Mouse (Mus musculus) telencephalon, adult 2 months (tissue): ENCODE measurements around the gene Rptor.

ENCODE experiments used
- DNase-seq: peaks from one replicate; pipeline ENCODE4 v3.0.0-alpha.2; 2011; ENCODE audit warnings: low read depth, low spot score

Gene Rptor

DNA sequence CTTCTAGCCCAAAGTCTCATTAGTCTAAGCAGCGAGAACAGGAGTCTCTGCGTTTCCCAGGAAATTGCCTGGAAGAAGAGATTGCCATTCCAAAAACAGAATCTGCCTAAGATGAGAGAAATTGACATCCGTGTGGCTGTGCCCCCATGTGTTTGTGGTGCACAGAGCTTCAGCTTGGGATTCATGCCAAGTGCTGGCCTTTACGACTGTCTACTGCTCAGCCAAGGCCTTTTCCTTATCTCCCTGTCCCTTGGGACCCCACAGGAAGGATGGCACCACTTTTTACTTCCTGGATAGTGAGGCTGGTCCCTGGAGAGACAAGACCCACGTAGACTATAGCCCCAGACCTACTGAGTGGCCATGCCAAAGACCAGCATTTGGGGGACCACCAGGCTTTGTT lies 206.6 kb downstream of the Rptor start:
- DNase-seq = no peak

DNA sequence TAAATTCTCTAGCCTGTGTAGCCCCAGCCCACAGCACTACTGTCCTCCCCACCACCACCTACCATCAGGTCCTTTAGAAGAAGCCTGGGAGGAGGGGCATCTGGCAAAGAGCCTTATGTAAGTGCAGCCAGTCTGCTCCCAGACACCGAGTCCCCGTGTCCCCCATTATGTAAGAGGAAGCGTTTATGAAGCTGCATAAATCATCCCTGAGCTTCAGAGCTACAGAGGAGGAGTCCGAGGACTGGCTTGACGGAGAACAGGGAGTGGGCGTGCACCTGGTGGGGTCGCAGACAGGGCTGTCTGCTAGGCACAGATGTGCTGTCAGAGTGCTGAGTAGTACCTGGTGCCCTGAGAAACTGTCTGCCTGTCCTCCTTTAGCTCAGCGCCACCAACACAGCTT lies 208.3 kb downstream of the Rptor start:
- peak; percentile 84 for DNase-seq

DNA sequence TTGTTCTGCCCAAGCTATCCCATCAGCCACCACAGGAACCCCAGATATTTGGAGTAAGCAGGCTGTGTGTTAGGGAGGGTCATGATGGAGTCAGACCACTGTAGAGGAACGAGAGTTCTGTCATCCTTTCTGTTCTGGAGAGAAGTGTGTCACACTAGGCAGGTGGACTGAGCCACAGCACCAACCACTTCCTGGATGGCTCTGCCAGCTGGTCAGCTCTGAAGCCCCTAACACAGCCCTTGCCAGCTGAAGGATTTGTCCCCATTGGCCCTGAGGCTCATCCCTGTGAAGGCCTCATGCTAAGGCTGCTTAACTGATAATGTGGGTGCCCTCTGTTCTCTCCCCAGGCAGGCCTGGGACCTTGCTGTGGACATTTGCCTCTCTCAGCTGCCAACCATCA lies 208.9 kb downstream of the Rptor start:
- DNase-seq = no peak

DNA sequence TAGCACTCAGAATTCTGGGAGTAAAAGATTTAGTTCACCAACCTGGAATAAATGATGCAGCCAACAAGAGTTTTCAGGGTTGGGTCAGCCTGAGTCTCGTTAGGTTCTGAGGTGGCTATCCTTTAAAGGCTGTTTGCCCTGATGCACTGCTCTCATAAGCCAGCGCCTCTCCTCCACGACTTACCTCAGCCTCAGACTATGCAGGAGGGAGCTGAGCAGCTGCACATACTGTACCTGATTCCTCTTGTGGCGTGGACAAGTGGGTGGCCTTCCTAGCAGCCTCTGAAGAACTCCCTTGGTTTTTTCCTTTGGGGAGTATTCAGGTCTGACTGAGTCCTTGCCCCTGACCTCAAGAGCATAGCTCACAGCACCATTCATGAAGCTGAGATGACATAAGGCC lies 209.4 kb downstream of the Rptor start:
- DNase-seq = no peak

DNA sequence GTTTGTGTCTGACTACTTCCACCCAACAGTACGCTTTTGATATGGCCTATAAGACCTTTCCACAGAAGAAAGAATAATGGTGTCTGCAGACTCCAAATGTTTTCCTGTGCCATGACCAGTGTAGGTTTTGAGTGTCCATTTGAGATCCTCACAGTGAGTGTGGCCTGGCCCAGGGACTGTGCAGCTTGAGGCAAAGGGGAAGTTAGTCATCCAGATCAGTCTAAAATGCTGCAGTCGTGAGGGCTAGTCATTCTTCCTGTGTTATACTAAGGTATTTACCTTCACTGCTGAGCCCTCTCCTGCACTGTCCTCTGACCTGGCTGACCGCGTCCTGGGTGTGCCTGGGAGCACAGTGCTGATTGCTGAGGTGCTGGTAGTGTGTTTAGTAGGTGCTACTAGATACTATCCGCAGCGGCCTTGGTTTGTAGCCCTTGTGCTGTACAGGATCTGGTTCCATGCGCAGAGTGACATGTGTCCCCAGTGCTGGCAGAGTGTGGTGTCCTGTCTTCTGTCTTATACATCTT lies 211.4 kb downstream of the Rptor start:
- DNase-seq = no peak

DNA sequence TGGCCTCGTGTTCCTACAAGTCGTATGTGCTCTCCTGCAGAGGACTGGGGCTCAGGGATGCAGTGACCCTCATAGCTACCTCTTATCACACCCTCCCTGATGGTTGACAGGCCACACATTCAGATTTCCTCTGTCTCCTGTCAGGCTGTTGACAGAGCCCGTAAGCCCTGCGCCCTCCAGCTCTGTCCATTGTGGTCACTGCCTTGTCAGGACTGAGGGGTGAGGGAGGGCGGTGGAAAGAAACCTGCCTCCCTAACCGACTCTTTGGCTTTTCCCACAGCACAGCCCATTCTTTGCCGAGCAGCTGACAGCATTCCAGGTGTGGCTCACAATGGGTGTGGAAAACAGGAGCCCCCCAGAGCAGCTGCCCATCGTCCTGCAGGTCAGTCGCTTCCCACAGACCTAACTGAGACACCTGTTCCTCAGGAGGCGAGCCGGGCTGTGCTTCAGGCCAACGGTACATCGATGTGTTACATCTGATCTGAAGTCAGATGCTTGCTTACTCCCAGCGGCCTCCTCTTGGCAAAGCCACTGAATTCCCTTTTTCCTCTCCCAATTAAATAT lies 214.2 kb downstream of the Rptor start:
- DNase-seq = no peak

DNA sequence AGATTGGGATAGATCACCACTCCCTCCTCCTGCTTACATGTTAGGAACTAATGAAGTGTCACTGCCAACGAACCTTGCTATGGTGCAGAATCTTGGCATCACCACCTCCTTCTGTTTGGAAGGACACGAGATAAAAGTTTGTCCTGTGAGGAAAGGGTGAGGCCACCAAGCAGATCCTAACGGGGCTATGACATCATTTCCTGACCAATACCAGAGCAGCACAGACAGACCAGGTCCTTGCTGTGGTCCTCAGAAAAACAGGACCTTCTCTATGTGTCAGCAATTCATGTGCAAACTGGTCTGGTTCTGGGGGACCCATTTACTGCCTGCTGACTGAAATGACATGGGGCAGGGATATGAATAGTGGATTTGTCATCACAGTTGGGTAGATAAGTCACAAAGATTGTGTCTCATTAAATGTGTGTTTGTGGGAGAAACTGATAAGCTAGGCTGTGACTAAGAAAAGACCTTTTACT lies 214.7 kb downstream of the Rptor start:
- DNase-seq = no peak

DNA sequence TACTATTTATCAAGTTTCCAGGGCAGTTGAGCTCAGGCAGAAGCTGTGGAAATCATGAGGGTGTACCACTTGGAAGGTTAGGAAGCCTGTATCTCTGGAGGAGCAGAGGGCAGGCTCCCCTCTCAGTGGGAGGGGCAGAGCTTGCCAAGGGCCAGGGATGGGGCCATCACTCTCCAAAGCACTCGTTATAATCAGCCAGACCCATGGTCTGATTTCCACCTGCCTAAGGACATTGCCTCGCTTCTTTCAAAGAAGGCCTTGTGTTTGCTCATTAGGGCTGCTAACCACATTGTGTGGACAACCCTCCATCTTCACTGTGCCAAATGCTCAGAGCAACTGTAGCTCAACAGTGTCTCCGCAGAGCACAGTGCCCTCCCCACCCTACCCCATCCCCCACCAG lies 215.2 kb downstream of the Rptor start:
- DNase-seq = no peak

DNA sequence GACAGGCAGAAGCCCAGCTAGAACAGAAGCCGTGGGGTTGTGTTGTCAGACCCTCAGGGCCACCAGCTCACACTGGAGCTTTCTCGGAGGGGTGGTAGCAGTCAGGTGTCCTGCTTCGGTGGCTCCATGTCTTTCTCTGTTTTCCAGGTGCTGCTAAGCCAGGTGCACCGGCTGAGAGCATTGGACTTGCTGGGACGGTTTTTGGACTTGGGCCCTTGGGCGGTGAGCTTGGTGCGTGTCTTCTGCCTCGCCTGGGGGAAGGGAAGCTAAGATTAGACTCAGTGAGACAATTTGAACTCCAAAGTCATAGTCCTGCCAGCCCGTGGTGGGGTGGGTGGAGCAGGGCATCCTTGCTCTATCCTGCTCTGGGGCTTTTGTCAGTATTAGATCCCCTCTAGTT lies 218.8 kb downstream of the Rptor start:
- DNase-seq = no peak

DNA sequence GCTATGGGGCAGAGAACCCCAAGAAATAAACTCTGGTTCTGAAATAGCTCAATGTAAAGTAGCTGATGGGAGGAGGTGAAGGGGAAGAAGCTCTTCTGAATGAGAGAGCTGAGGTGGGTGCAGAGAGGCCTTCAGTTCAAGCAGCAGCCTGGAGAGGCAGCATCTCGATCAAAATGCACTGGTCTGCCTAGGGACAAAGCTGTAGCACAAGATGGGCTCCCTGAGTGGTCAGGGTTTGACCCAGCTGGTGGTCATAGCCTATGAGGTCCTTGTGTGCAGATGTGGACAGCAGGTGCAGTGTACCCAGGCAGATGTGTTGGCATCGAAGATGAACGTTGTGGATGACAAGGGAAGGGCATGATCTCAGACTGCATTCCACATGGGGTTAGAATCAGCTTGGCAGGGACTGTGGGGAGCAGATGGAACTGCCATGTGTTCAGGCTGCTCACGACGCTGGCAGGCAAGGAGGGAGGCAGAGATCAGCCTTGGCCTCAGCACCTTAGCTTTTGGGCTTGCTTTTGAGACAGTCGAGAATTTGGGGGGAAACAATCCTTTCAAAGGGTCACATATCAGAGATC lies 221.5 kb downstream of the Rptor start:
- no peak for DNase-seq

DNA sequence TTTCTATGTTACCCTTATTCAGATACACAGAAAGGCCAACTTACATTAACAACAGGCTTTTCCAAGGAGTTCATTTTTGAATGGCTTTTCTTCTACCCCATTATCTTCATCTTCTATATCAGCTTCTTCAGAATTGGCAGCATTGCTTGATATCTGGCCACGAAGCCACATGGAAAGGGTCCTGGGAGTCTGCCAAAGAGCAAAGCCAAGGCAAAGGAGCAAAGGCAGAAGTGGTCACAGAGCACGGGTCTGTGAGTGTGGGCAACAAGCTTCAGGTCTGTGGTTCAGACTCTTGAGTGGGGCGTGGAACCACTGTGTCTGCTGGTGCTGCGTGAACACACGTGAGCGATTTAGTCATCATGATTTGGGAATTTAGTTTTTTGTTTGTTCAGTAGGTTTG lies 223.1 kb downstream of the Rptor start:
- no peak for DNase-seq

DNA sequence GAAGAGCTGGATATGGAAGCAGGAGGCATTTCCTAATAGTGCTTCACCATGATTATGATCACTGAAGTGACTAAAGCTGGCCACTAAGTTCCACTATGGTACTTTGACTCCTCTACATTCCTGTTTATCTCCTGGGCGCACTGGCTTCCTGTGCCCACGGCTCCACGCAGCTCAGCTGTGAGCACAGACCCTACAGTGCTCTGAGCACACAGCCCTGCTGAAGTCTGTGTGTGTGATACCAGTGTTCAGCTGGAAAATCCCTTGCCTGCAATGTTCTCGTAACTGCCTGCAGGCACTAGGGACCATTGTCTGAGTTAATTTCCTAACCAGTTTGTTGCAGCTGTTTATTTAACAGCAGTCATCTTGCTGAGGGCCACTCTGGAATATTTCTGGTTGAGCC lies 223.5 kb downstream of the Rptor start:
- DNase-seq = no peak

DNA sequence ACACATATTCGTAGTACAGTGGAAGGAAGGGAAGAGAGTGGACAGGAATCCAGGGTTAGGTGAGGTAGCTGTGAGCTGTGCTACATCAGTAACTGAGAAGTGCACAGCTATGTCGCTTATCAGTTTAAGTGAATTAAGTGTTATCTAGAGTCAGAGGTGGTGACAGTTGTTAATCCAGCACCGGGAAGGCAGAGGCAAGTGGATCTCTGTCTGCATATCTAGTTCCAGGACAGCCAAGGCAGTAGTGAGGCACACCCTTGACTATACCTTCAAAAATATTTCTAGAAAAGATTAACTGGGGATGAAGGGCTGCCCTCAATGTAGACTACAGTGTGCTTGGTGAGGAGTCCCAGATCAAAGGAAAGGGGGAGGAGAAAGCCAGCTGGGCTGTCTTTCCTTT lies 226.4 kb downstream of the Rptor start:
- DNase-seq = no peak

DNA sequence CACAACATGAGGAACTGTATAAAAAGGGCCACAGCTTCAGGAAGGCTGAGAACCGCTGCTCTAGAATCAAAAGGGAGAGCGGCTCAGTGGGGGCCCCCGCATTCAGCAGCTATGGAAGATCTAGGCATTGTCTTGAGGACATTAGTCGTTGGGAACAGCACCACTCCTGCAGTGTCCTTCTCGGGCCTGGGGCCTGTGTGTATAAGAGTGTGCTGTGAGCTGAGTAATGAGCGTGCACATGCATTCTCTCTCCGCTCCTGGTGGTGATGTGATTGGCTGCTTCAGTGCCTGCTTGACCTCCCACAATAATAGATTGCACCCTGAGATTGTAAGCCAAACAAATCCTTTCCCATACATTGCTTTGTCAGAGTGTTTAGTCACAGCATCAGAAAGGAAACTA lies 229.0 kb downstream of the Rptor start:
- DNase-seq = no peak

DNA sequence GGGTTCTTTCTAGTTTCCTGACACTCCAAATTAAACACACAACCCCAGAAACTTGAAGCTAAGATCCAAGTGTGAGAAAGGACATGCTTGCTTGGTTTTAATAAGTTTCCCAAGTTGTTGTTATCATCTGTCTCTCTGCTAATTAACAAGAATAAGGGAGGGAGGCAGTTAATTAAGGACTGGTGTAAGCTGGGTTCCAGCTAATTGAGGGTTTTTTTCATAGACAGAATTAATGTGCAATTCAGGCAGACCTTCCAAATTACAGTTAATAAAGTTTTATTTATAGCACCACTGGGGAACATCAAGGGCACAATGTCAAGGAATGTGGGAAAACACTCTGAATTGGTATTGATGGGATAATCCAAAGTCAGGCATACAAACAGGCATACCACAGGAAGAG lies 230.6 kb downstream of the Rptor start:
- no peak for DNase-seq

DNA sequence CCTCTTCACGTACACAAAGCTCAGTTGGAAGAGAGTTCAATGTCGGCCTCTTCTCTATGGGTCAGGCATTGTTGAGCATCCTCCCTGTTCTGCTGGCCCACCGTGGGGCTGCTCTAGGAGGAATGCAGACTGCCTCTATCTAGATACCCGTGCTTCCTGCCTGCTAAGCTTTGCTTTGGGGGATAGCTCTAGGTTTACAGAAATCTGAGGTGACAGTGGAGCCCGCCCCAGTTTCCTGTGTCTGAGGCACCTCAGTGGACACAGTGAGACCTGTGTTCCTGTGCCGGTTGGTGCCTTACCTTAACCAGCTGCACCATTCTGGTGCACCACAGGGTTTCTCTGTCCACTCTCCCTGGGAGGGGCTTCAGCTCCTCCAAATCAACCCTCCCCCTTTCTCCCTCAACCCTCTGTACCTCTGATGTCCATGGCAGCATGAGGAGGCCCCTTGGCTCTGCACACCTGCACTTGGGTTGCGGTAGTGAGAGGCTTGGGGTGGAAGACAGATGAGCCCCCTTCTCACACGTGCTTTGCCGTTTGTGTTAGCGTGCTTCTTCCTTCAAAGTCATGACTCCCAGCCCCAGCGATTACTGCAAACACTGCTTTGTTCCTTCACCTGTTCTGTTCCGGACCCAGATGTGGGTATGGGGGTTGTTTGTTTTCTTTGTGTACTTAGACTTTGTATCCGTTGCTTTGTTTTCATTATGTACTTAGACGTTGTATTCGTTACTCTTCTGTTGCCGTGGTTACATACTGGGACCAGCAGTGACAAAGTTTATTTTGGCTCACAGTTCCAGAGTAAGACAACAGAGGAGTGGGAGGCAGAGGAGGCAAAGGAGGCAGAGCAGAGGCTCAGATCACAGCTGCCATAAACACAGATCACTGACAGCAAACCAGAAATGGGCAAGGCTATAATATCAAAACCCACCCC lies 231.4 kb downstream of the Rptor start:
- DNase-seq = no peak

DNA sequence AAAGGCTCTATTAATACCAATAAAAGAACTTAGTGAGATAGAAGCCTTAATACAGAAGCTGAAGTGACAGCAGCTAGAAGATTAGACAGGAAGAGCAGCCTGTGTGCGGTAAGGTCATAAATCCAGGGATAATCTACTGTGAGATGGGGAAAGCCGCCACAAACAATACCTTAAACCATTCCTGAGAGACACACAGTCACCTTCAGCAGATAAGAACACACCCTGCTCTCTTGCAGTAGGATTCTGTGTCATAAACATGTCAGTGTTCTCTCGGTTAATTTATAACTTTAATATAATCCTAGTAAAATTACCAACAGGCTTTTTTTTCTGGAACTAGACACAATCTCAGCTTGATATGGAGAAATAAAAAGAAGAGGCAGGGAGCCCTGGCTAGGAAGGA lies 233.6 kb downstream of the Rptor start:
- no peak for DNase-seq

DNA sequence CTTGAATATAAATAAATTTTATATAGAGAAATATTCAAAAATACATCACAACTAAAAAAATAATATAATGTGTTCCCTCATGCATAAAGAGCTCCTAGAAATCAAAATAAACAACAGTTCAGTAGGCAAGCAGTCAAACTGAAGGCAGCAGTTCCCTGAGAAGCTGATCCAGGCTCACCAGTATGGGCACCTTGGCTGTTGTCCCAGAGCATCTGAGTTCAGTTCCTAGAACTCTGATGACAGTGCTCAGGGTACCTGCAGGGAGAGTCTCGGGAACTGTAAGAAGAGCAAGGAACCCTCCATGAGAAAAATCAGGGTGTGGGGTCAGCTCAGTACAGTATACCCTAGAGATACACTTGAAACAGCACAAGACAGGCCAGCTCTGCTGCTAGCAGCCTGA lies 235.1 kb downstream of the Rptor start:
- no peak for DNase-seq

DNA sequence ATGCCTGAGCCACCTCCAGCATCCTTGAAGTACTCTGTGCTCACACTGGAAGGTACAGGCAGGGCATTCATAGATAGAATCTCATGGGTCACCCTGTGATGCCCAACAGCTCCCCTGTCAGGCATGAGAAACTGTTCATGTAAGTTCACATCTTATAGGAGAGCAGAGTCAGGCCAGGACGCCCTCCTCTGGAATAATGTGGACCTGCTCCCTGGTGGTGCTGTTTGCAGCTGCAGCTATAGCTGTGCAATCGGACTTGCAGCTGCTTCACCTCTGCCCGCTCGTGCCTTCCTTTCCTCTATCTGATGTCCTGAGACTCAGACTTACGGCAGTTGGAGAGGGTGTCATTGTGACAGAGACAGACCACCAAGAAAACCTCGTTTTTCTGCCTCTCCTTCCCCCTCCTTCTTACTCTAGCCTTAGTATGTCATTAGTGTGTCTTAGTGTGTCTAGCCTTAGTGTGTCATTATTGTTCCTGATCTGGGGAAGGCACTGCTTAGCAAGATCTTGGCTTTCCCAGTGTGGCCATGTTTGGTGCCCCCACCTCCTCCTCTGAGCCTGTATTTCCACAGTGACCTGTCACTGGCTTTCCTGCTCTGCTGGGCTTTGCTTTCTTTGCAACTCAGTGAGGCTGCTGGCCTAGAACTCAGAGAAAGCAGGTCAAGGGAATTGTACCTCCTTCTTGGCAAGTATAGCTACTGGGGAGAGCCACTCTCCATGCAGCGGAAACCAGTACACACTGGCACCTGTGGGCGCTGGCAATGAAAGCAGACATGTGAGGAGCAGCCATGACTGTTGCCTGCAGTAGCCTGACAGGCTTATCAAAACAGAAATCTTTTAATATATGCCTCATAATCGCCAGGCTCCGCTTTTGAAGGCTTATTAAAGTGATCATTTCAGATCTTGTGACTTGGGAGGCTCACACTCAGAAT lies 237.0 kb downstream of the Rptor start:
- no peak for DNase-seq

DNA sequence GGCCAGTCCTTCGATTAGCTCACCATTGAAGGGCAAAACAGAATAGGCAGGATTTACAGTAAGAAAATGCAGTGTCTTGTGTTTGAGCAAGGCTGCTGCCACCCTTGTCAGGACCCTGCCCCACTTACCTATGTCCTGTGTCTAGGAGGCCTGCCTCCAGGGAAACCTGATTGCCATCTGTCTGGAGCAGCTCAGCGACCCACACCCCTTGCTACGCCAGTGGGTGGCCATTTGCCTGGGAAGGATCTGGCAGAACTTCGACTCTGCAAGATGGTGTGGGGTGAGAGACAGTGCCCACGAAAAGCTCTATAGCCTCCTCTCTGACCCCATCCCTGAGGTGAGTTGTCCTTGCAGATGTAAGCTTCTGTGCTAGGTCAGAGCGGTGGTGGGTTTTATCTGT lies 243.9 kb downstream of the Rptor start:
- DNase-seq = no peak

DNA sequence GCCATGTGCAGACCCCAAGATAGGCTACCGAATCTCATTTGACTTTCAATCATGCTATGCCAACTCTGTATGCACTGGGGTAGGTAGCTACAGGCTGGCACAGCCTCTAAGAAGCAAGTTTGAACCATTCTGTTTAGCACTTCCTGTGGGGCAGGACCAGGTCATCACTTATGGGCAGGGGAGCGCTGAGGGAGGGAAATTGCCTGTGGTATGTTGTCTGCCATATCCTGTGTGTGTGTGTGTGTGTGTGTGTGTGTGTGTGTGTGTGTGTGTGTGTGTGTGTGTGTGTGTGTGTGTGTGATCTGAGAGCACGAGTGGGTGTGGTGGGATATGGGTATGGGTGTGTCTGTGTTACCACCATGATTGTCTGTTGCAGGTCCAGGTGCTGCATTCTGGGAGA lies 244.4 kb downstream of the Rptor start:
- no peak for DNase-seq

DNA sequence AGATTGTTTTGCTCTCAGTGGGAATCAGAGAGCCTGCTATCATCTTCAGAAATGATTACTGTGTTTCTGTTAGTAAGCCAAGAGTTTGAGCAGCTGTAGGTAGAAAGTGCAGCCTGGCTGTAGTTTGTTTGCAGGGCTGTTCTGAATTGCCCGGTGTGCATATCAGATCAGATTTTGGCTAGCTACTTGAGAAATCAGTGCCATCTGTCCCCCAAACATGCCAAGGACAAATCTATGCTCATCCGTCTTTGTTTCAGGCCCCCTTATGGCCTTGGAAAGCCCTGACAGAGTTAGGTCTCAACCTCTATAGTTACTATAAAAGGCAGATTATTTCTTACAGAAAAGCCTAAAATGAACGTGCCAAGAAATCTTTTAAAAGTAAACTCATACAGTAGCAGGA lies 244.9 kb downstream of the Rptor start:
- no peak for DNase-seq
